ENCODE assay signal across 17 mouse cellular contexts in the genomic region with DNA sequence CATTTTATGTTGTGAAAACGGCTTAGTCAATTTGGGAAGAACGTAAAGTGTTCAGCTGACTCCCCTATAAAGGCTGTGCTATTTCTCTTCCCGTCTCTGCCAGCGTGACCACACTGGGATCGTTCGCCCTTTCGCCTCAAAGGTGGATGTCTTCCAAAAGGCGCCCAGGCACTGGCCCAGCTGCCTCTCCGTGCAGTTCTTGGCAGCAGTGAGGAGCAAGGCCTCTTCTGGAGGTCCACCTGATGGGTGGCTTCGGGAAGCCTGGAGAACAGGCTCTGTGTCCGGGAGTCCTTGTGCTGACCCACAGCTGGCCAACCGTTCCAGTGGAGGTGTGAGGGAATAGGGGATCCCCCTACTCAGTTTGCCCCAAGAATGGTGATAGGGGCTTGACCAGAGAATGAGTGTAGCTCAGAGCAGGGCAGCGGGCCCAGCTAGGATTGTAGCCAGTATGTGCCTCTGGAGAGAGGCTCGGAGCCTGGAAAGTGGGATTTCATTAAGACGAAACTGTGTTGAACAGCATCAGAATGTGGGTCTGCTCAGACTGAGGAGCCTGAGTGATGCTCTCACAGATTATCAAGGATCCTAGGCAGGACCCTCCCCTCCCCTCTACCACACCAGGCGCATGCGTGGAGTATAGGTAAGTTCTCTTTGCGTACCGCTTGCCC. TPM values are rescaled to one million over a fixed set of nuclear protein-coding genes. Genes with fewer than 3 reads are reported as not detected.
DNase-seq lines count a peak whose midpoint lies in the region; ATAC-seq lines count a peak whose summit lies in the region.
"Had no signal": no experiment of that assay in that cellular context is flagged by ENCODE, and none has a peak within 500 bp of the region (broad histone marks: within the 10 kb centered on the region; RNA-seq: fewer than 3 reads in every experiment).

No protein-coding gene starts in this region.

- H3K4me3 ChIP-seq in limb, embryonic 12.5 days (replicated peaks), result no peak overlapping the region
- H3K4me3 ChIP-seq in hindbrain, embryonic 14.5 days (replicated peaks; ENCODE audit: low read length), result no peak overlapping the region
- no peak overlapping the region for H3K4me3 ChIP-seq in midbrain, embryonic 11.5 days (ENCODE audit: low read depth, low read length)

- peak; percentile 35 to 37 for DNase-seq in cerebellum, postnatal 14 days
- DNase-seq in cerebellum, adult 11-12 months, result no peak
- DNase-seq in layer of hippocampus, adult 8-10 months (ENCODE audit: low spot score in 2 of 2), result peak; percentile 19 to 40
- DNase-seq in layer of hippocampus, adult 9-10 months (ENCODE audit: low spot score), result no peak
- DNase-seq in gastrocnemius, postnatal 14 days, result peak; percentile 47
- no peak for DNase-seq in hindbrain, embryonic 14.5 days (ENCODE audit: low spot score)
- no peak for DNase-seq in midbrain, embryonic 11.5 days (ENCODE audit: low spot score, missing footprints)

- peaks cover 13% of the 10 kb centered on the region for H3K36me3 ChIP-seq in limb, embryonic 12.5 days
- H3K36me3 ChIP-seq in hindbrain, embryonic 14.5 days (replicated peaks; ENCODE audit: control insufficient read depth, insufficient read depth), result no peaks in the 10 kb centered on the region
- no peaks in the 10 kb centered on the region for H3K36me3 ChIP-seq in midbrain, embryonic 11.5 days (ENCODE audit: control insufficient read depth, insufficient read depth, low read length)
- H3K36me3 ChIP-seq: G1E had no signal

- no peak for ATAC-seq in limb, embryonic 12.5 days (ENCODE audit: insufficient number of reproducible peaks, insufficient read depth, low FRiP score, low TSS enrichment, low read depth)
- ATAC-seq in hindbrain, embryonic 14.5 days (ENCODE audit: low FRiP score), result no peak
- ATAC-seq in midbrain, embryonic 11.5 days (ENCODE audit: low FRiP score), result no peak
- ATAC-seq: forebrain, embryonic 14.5 days had no signal

- H3K27me3 ChIP-seq in limb, embryonic 12.5 days, result no peaks in the 10 kb centered on the region
- H3K27me3 ChIP-seq in hindbrain, embryonic 14.5 days (ENCODE audit: control insufficient read depth, insufficient read depth, low read length), result peaks cover 14% of the 10 kb centered on the region
- H3K27me3 ChIP-seq in midbrain, embryonic 11.5 days (ENCODE audit: control insufficient read depth, insufficient read depth, low read length), result peaks cover 12% of the 10 kb centered on the region

- intact Hi-C loops in gastrocnemius, postnatal 14 days (cut with DNase I; ENCODE audit: low total_unique reads), result no loop called here

- 53% methylated on average over 19 of the region's 19 CpGs for WGBS in limb, embryonic 12.5 days
- 80% methylated on average over 19 of the region's 19 CpGs for WGBS in hindbrain, embryonic 14.5 days
- WGBS in midbrain, embryonic 11.5 days, result 82% methylated on average over 19 of the region's 19 CpGs

- no peak overlapping the region; the same call in 1 of the 2 replicates for H3K9ac ChIP-seq in limb, embryonic 12.5 days (replicated peaks)
- H3K9ac ChIP-seq in hindbrain, embryonic 14.5 days, result no peak overlapping the region
- no peak overlapping the region for H3K9ac ChIP-seq in midbrain, embryonic 11.5 days (ENCODE audit: low read length)

- peaks cover 21% of the 10 kb centered on the region for H3K9me3 ChIP-seq in limb, embryonic 12.5 days
- H3K9me3 ChIP-seq in hindbrain, embryonic 14.5 days (ENCODE audit: control insufficient read depth, low read length), result peaks cover 14% of the 10 kb centered on the region
- H3K9me3 ChIP-seq in midbrain, embryonic 11.5 days (ENCODE audit: control insufficient read depth, low read length), result no peaks in the 10 kb centered on the region; the same call in 1 of the 2 replicates

- H3K27ac ChIP-seq in limb, embryonic 12.5 days, result peak overlapping the region; percentile 46; the same call in 1 of the 2 replicates
- no peak overlapping the region for H3K27ac ChIP-seq in hindbrain, embryonic 14.5 days
- H3K27ac ChIP-seq in midbrain, embryonic 11.5 days (ENCODE audit: low read depth, low read length), result no peak overlapping the region

- H3K4me1 ChIP-seq in limb, embryonic 12.5 days (replicated peaks), result peaks cover 31% of the 10 kb centered on the region
- H3K4me1 ChIP-seq in hindbrain, embryonic 14.5 days (replicated peaks; ENCODE audit: control insufficient read depth, insufficient read depth, low read length), result no peaks in the 10 kb centered on the region
- peaks cover 6% of the 10 kb centered on the region; the same call in 1 of the 2 replicates for H3K4me1 ChIP-seq in midbrain, embryonic 11.5 days (ENCODE audit: control insufficient read depth, insufficient read depth, low read length)

- peak overlapping the region; percentile 1; the same call in 1 of the 2 replicates for H3K4me2 ChIP-seq in limb, embryonic 12.5 days
- no peak overlapping the region for H3K4me2 ChIP-seq in hindbrain, embryonic 14.5 days (replicated peaks)
- no peak overlapping the region for H3K4me2 ChIP-seq in midbrain, embryonic 11.5 days

RNA-seq across cellular contexts. Expression of a gene that starts 12.5 kb away (rescaled TPM):
- total RNA-seq in layer of hippocampus, adult 8-10 months (2022), result 10 to 100 TPM in 3 of 4 experiments, 1 to 10 TPM in 1; 9.3 to 15.5 (median 13.9) TPM
- total RNA-seq in gastrocnemius, postnatal 14 days (2021), result 1 to 10 TPM; 1.2 to 3.5 TPM
- 97.9 and 115 TPM in 2 replicates for polyA plus RNA-seq in limb, embryonic 12.5 days (2016; fragmentation: Nextera tagmentation; extraction: Ambion mirVana)
- 13.2 and 15.6 TPM in 2 replicates for polyA plus RNA-seq in hindbrain, embryonic 14.5 days (2014; fragmentation: Nextera tagmentation; extraction: Ambion mirVana)
- 6.6 and 8.0 TPM in 2 replicates for polyA plus RNA-seq in midbrain, embryonic 11.5 days (2014; fragmentation: Nextera tagmentation; extraction: Ambion mirVana)
- polyA plus RNA-seq: C2C12, G1E had no signal

RNA-seq across cellular contexts. Expression of a gene that starts 18.5 kb away (rescaled TPM):
- total RNA-seq in layer of hippocampus, adult 8-10 months (2022), result not detected
- total RNA-seq in gastrocnemius, postnatal 14 days (2021), result not detected
- polyA plus RNA-seq in limb, embryonic 12.5 days (2016; fragmentation: Nextera tagmentation; extraction: Ambion mirVana), result not detected in 2 replicates
- polyA plus RNA-seq in hindbrain, embryonic 14.5 days (2014; fragmentation: Nextera tagmentation; extraction: Ambion mirVana), result not detected in 2 replicates
- not detected in 2 replicates for polyA plus RNA-seq in midbrain, embryonic 11.5 days (2014; fragmentation: Nextera tagmentation; extraction: Ambion mirVana)
- total RNA-seq: G1E; granulocyte monocyte progenitor cell, adult 5-6 weeks; liver, adult 2 months; megakaryocyte-erythroid progenitor cell, adult 5-6 weeks had no signal
- polyA plus RNA-seq: C2C12; embryonic facial prominence, embryonic 14.5 days; forebrain, embryonic 14.5 days; G1E; liver, adult 2 months; lung, embryonic 16.5 days; spleen, adult 2 months had no signal

Comparison
In these comparisons a context has a peak if more than half of its experiments do, and no peak if none do; other contexts are left out.
1. DNase-seq: peak in cerebellum, postnatal 14 days (2 of 2), layer of hippocampus, adult 8-10 months (2 of 2) and gastrocnemius, postnatal 14 days (single experiment); none in cerebellum, adult 11-12 months (single experiment), layer of hippocampus, adult 9-10 months (single experiment), hindbrain, embryonic 14.5 days (single experiment) and midbrain, embryonic 11.5 days (single experiment).